Mouse (Mus musculus) heart, adult 2 months (tissue): ENCODE results near the gene Uchl3. TPM values are rescaled to one million over a fixed set of nuclear protein-coding genes. Genes with fewer than 3 reads are reported as not detected.

ENCODE experiments used
- DNase-seq, 2 experiments: peaks; one replicate each; pipeline ENCODE4 v3.0.0; 2021
- H3K27ac ChIP-seq: fragments of 200-600 bp; 2 replicates; pipeline ENCODE4 v1.8.1; 2022
- H3K27me3 ChIP-seq: fragments of 200-500 bp; 2 replicates; pipeline ENCODE4 v1.6.1; 2012; ENCODE audit warnings: mild to moderate bottlenecking, low read length, inconsistent platforms, mixed read lengths; ENCODE audit not compliant: control insufficient read depth, insufficient read depth
- H3K36me3 ChIP-seq: fragments of 200-500 bp; 2 replicates; pipeline ENCODE4 v1.6.1; 2012; ENCODE audit warnings: low read length, inconsistent platforms; ENCODE audit not compliant: control insufficient read depth, insufficient read depth
- H3K4me1 ChIP-seq: fragments of 200-500 bp; 2 replicates; pipeline ENCODE4 v1.6.1; 2011; ENCODE audit warnings: low read length; ENCODE audit not compliant: control insufficient read depth, insufficient read depth
- H3K4me3 ChIP-seq: fragments of 200-600 bp; 2 replicates; pipeline ENCODE4 v1.8.1; 2022
- H3K79me2 ChIP-seq: fragments of 200-500 bp; replicated peaks from 2 replicates; pipeline ENCODE4 v1.6.1; 2012; ENCODE audit warnings: mild to moderate bottlenecking, inconsistent platforms, low read length, moderate library complexity, mixed read lengths; ENCODE audit not compliant: control insufficient read depth, insufficient read depth
- H3K9ac ChIP-seq: fragments of 200-500 bp; 2 replicates; pipeline ENCODE4 v1.6.1; 2012; ENCODE audit warnings: low read depth, mild to moderate bottlenecking, control low read depth, inconsistent platforms, low read length, mixed read lengths
- CTCF ChIP-seq: fragments of 200-600 bp; IDR thresholded peaks from 2 replicates; pipeline ENCODE4 v1.8.1; 2022; ENCODE audit warnings: antibody characterized with exemption, mild to moderate bottlenecking, moderate library complexity
- EP300 ChIP-seq: fragments of 200-500 bp; IDR thresholded peaks from 2 replicates; pipeline ENCODE4 v1.6.1; 2011; ENCODE audit warnings: low read depth, low read length, control low read depth; ENCODE audit not compliant: insufficient read depth
- POLR2A ChIP-seq: fragments of 200-500 bp; IDR thresholded peaks from 2 replicates; pipeline ENCODE4 v1.6.1; 2011; ENCODE audit warnings: mild to moderate bottlenecking, low read depth, low read length, control low read depth; ENCODE audit not compliant: insufficient read depth
- WGBS: fragments of 180-500 bp; shearing (Covaris S2); methylation state at CpG from one replicate; pipeline ENCODE4 v1.1.7; 2018; 5-methylcytosine and 5-hydroxymethylcytosine counted together
- intact Hi-C: fragments of 180-260 bp; cut with DNase I; formaldehyde crosslinking; loops from one replicate; pipeline ENCODE4 v1.15.1; 2025
- polyA plus RNA-seq: library from polyadenylated mRNA; depleted of rRNA; stranded (reverse); fragments of >200 nt; gene quantifications from 2 replicates; pipeline ENCODE4 v1.2.3, GENCODE M21; 2012
- total RNA-seq, 2 experiments: library from RNA; stranded (reverse); gene quantifications; 2 replicates each; pipeline ENCODE4 v1.2.3; 2021

Uchl3 gene
- total and polyA plus RNA-seq, 3 experiments = 18.5 to 35.0 (median 29.9) TPM

DNA sequence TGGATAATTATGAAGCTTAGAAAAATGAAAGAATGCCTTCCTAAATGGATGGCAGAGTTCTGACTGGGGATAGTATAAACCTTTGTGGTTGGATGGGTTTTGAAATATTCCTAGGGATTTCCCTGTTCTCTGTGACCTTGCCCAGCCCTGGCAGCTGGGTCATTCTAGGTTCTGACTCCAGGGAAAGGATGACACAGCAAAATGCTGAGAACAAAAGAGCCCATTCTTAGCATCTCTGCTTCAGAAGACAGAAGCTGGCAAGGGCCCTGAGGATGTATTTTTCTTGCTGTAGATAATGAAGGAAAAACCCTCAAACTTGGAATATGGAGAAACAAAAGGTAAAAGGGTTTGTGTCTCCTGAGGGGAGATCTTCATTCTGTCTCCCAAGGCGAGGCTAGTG, 40.6 kb upstream of the Uchl3 start:
- Histone ChIP-seq H3K27ac (no peak overlapping the region), H3K27me3 (no peaks in the 10 kb centered on the region), H3K4me3 (no peak overlapping the region), H3K4me1 (no peaks in the 10 kb centered on the region; the same call in 1 of the 2 replicates), H3K79me2 (no peaks in the 10 kb centered on the region), H3K36me3 (no peaks in the 10 kb centered on the region), H3K9ac (no peak overlapping the region)
- TF ChIP-seq EP300 = no peak
- TF ChIP-seq CTCF = no peak
- no peak for TF ChIP-seq POLR2A
- DNase-seq = no peak
- WGBS = 82% methylated on average over 1 of the region's 1 CpGs
- intact Hi-C loops = no loop called here

GRCm38 (mm10) chr14:101616178-101616577, 37.6 kb upstream of the Uchl3 start:
- WGBS = 65% methylated on average over 9 of the region's 9 CpGs
- intact Hi-C loops = no loop called here
- TF ChIP-seq EP300 (no peak), CTCF (no peak), POLR2A (no peak)
- no peak overlapping the region for H3K27ac ChIP-seq
- no peaks in the 10 kb centered on the region for H3K36me3 ChIP-seq
- H3K4me3 ChIP-seq = no peak overlapping the region
- no peak overlapping the region for H3K9ac ChIP-seq
- no peaks in the 10 kb centered on the region for H3K79me2 ChIP-seq
- no peaks in the 10 kb centered on the region; the same call in 1 of the 2 replicates for H3K4me1 ChIP-seq
- DNase-seq = no peak
- H3K27me3 ChIP-seq = no peaks in the 10 kb centered on the region

GRCm38 (mm10) chr14:101617680-101618079, 36.1 kb upstream of the Uchl3 start:
- TF ChIP-seq CTCF (0 out of 2 replicates have a peak, but pooled peaks have one; percentile 2), POLR2A (no peak)
- no peak for DNase-seq
- Histone ChIP-seq H3K36me3 (no peaks in the 10 kb centered on the region), H3K4me3 (no peak overlapping the region), H3K4me1 (peaks cover 3% of the 10 kb centered on the region; the same call in 1 of the 2 replicates), H3K27ac (no peak overlapping the region), H3K27me3 (no peaks in the 10 kb centered on the region), H3K79me2 (no peaks in the 10 kb centered on the region), H3K9ac (no peak overlapping the region)
- intact Hi-C loops = no loop called here
- 91% methylated on average over 5 of the region's 5 CpGs for WGBS

GRCm38 (mm10) chr14:101630548-101630947, 23.2 kb upstream of the Uchl3 start:
- intact Hi-C loops = no loop called here
- Histone ChIP-seq H3K27me3 (no peaks in the 10 kb centered on the region), H3K27ac (no peak overlapping the region), H3K79me2 (no peaks in the 10 kb centered on the region), H3K4me3 (no peak overlapping the region), H3K36me3 (no peaks in the 10 kb centered on the region), H3K4me1 (no peaks in the 10 kb centered on the region), H3K9ac (no peak overlapping the region)
- 82% methylated on average over 2 of the region's 2 CpGs for WGBS
- no peak for DNase-seq
- TF ChIP-seq EP300 (no peak), CTCF (no peak), POLR2A (no peak)

GRCm38 (mm10) chr14:101635765-101636164, 18.0 kb upstream of the Uchl3 start:
- Histone ChIP-seq H3K27me3 (no peaks in the 10 kb centered on the region), H3K79me2 (no peaks in the 10 kb centered on the region), H3K4me3 (no peak overlapping the region), H3K27ac (no peak overlapping the region), H3K9ac (no peak overlapping the region), H3K4me1 (no peaks in the 10 kb centered on the region), H3K36me3 (no peaks in the 10 kb centered on the region)
- 91% methylated on average over 1 of the region's 1 CpGs for WGBS
- DNase-seq = no peak
- TF ChIP-seq CTCF (peak; percentile 46), EP300 (no peak)
- intact Hi-C loops = no loop called here

DNA sequence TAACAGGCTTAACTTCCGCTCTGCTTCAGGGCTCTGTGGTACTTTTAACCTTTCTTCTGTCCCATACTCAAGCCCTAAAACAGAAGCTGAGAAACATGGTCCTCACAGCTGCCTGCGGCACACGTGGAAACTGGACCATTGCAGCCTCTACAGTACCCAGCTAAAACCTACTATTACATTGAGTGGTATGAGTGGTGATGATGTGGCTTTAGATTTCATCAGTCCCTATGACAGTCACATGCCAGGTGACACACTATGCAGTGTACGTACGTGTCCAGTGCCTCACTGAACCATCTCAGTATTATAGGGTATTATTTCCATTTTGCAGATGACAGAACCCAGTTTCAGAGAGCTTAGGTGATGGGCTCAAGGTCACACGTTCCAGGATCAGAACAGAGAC, 16.4 kb upstream of the Uchl3 start:
- no peak for DNase-seq

More for the DNA sequence above, 16.4 kb upstream of the Uchl3 start:
- no peaks in the 10 kb centered on the region for H3K36me3 ChIP-seq
- H3K9ac ChIP-seq = no peak overlapping the region
- intact Hi-C loops = no loop called here
- no peak overlapping the region for H3K27ac ChIP-seq
- H3K4me1 ChIP-seq = no peaks in the 10 kb centered on the region
- H3K4me3 ChIP-seq = no peak overlapping the region
- no peaks in the 10 kb centered on the region for H3K79me2 ChIP-seq
- TF ChIP-seq EP300 (no peak), POLR2A (no peak), CTCF (no peak)
- WGBS = 89% methylated on average over 6 of the region's 6 CpGs
- H3K27me3 ChIP-seq = no peaks in the 10 kb centered on the region
